ENCODE assay signal across 21 mouse cellular contexts in genomic region chr2:35328064-35328792, GRCm38 (mm10). TPM values are rescaled to one million over a fixed set of nuclear protein-coding genes. Genes with fewer than 3 reads are reported as not detected.
DNase-seq lines count a peak whose midpoint lies in the region; ATAC-seq and TF ChIP-seq lines count a peak whose summit lies in the region.
"Had no signal": no experiment of that assay in that cellular context is flagged by ENCODE, and none has a peak within 500 bp of the region (broad histone marks: within the 10 kb centered on the region; RNA-seq: fewer than 3 reads in every experiment).

No protein-coding gene starts in this region.

- no peak for DNase-seq in lung, postnatal 14 days
- DNase-seq in cerebellum, postnatal 25 days = peak; percentile 84 to 85
- no peak for DNase-seq in urinary bladder, adult 2 months (ENCODE audit: low spot score)
- no peak for DNase-seq in heart, postnatal 14 days
- DNase-seq: heart, adult 11 months; right cerebral cortex, adult 18-20 months; thymus, adult 2 months had no signal

- H3K4me1 ChIP-seq in lung, embryonic 15.5 days = peaks cover 25% of the 10 kb centered on the region; the same call in 1 of the 2 replicates
- H3K4me1 ChIP-seq in brown adipose tissue, adult 24 weeks (ENCODE audit: control insufficient read depth, insufficient read depth, insufficient read length, low read length) = peaks cover 22% of the 10 kb centered on the region
- H3K4me1 ChIP-seq in liver, embryonic 15.5 days (replicated peaks) = peaks cover 97% of the 10 kb centered on the region
- 0 out of 2 replicates have a peak, but pooled peaks cover 5% of the 10 kb centered on the region for H3K4me1 ChIP-seq in intestine, postnatal 0 days (replicated peaks; ENCODE audit: control insufficient read depth, insufficient read depth, low read length)
- H3K4me1 ChIP-seq: limb, embryonic 15.5 days had no signal

- no peaks in the 10 kb centered on the region for H3K9me3 ChIP-seq in lung, embryonic 15.5 days
- H3K9me3 ChIP-seq in liver, embryonic 15.5 days (replicated peaks) = no peaks in the 10 kb centered on the region
- H3K9me3 ChIP-seq in intestine, postnatal 0 days (ENCODE audit: control insufficient read depth) = no peaks in the 10 kb centered on the region
- H3K9me3 ChIP-seq: embryonic facial prominence, embryonic 10.5 days; forebrain, embryonic 10.5 days; hindbrain, embryonic 15.5 days; limb, embryonic 15.5 days; neural tube, embryonic 15.5 days had no signal

- intact Hi-C loops in heart, postnatal 14 days (cut with DNase I) = no loop called here

- no peak overlapping the region for H3K4me2 ChIP-seq in lung, embryonic 15.5 days
- H3K4me2 ChIP-seq in liver, embryonic 15.5 days = peak overlapping the region; percentile 72
- no peak overlapping the region for H3K4me2 ChIP-seq in intestine, postnatal 0 days (replicated peaks; ENCODE audit: low read depth)
- H3K4me2 ChIP-seq: hindbrain, embryonic 15.5 days; limb, embryonic 15.5 days; neural tube, embryonic 15.5 days had no signal

- no peak for ATAC-seq in lung, embryonic 15.5 days (ENCODE audit: borderline replicate concordance, extremely low read depth, low FRiP score, low TSS enrichment)
- peak; percentile 13; the same call in 1 of the 2 replicates for ATAC-seq in liver, embryonic 15.5 days (ENCODE audit: insufficient read depth)
- no peak for ATAC-seq in intestine, postnatal 0 days

- peak overlapping the region; percentile 23; the same call in 1 of the 2 replicates for H3K27ac ChIP-seq in lung, embryonic 15.5 days
- peak overlapping the region; percentile 54 for H3K27ac ChIP-seq in brown adipose tissue, adult 24 weeks (replicated peaks; ENCODE audit: low read depth, low read length)
- H3K27ac ChIP-seq in liver, embryonic 15.5 days (replicated peaks) = peak overlapping the region; percentile 96
- H3K27ac ChIP-seq in intestine, postnatal 0 days (ENCODE audit: low read depth, low read length) = no peak overlapping the region
- H3K27ac ChIP-seq: embryonic facial prominence, embryonic 10.5 days; forebrain, embryonic 10.5 days; hindbrain, embryonic 15.5 days; layer of hippocampus, adult 2 months; limb, embryonic 15.5 days; neural tube, embryonic 15.5 days had no signal

- H3K27me3 ChIP-seq in lung, embryonic 15.5 days = no peaks in the 10 kb centered on the region
- no peaks in the 10 kb centered on the region for H3K27me3 ChIP-seq in liver, embryonic 15.5 days
- no peaks in the 10 kb centered on the region for H3K27me3 ChIP-seq in intestine, postnatal 0 days (replicated peaks; ENCODE audit: control insufficient read depth, insufficient read depth, low read length)
- H3K27me3 ChIP-seq: hindbrain, embryonic 15.5 days; limb, embryonic 15.5 days; neural tube, embryonic 15.5 days had no signal

- H3K4me3 ChIP-seq in lung, embryonic 15.5 days = no peak overlapping the region
- H3K4me3 ChIP-seq in brown adipose tissue, adult 24 weeks (ENCODE audit: insufficient read depth, low read depth, low read length) = peak overlapping the region; percentile 19; the same call in 1 of the 2 replicates
- H3K4me3 ChIP-seq in liver, embryonic 15.5 days (replicated peaks) = peak overlapping the region; percentile 37
- no peak overlapping the region for H3K4me3 ChIP-seq in intestine, postnatal 0 days (ENCODE audit: low read depth, low read length)
- H3K4me3 ChIP-seq: embryonic facial prominence, embryonic 10.5 days; forebrain, embryonic 10.5 days; hindbrain, embryonic 15.5 days; layer of hippocampus, adult 2 months; limb, embryonic 15.5 days; neural tube, embryonic 15.5 days had no signal

- WGBS in lung, embryonic 15.5 days = 43% methylated on average over 11 of the region's 11 CpGs
- WGBS in liver, embryonic 15.5 days (ENCODE audit: insufficient replicate concordance) = 28% methylated on average over 11 of the region's 11 CpGs
- 44% methylated on average over 11 of the region's 11 CpGs for WGBS in intestine, postnatal 0 days

- no peak for TF ChIP-seq CTCF in intestine, postnatal 0 days (IDR thresholded peaks at IDR 0.05; ENCODE audit: low read depth)

- no peak overlapping the region for H3K9ac ChIP-seq in lung, embryonic 15.5 days
- H3K9ac ChIP-seq in liver, embryonic 15.5 days = peak overlapping the region; percentile 57
- no peak overlapping the region for H3K9ac ChIP-seq in intestine, postnatal 0 days (ENCODE audit: low read depth, low read length)
- H3K9ac ChIP-seq: hindbrain, embryonic 15.5 days; limb, embryonic 15.5 days; neural tube, embryonic 15.5 days had no signal

- no peaks in the 10 kb centered on the region for H3K36me3 ChIP-seq in lung, embryonic 15.5 days
- peaks cover 73% of the 10 kb centered on the region for H3K36me3 ChIP-seq in liver, embryonic 15.5 days (replicated peaks)
- peaks cover 6% of the 10 kb centered on the region; the same call in 1 of the 2 replicates for H3K36me3 ChIP-seq in intestine, postnatal 0 days (ENCODE audit: control insufficient read depth, insufficient read depth)
- H3K36me3 ChIP-seq: embryonic facial prominence, embryonic 10.5 days; forebrain, embryonic 10.5 days; hindbrain, embryonic 15.5 days; limb, embryonic 15.5 days; neural tube, embryonic 15.5 days had no signal

RNA-seq across cellular contexts. Expression of gene Stom, which starts 8.5 kb away (rescaled TPM):
- 50.6 and 53.4 TPM in 2 replicates for polyA plus RNA-seq in lung, embryonic 15.5 days (2015; fragmentation: Nextera tagmentation; extraction: Ambion mirVana)
- polyA plus RNA-seq in brown adipose tissue, adult 24 weeks (2012; ENCODE audit: insufficient read depth, insufficient read length, missing spikeins) = 230 and 257 TPM in 2 replicates
- 169 and 191 TPM in 2 replicates for polyA plus RNA-seq in liver, embryonic 15.5 days (2015; fragmentation: Nextera tagmentation; extraction: Ambion mirVana)
- 67.9 and 82.5 TPM in 2 replicates for polyA plus RNA-seq in urinary bladder, adult 2 months (2012; rRNA removed)
- 10 to 100 TPM; 65.0 to 72.0 TPM for total RNA-seq in heart, postnatal 14 days (2021)
- 39.9 and 45.6 TPM in 2 replicates for polyA plus RNA-seq in intestine, postnatal 0 days (2015; fragmentation: Nextera tagmentation; extraction: Ambion mirVana)

RNA-seq across cellular contexts. Expression of gene 4930568D16Rik, which starts 39.3 kb away (rescaled TPM):
- polyA plus RNA-seq in lung, embryonic 15.5 days (2015; fragmentation: Nextera tagmentation; extraction: Ambion mirVana) = not detected in 2 replicates
- not detected in 2 replicates for polyA plus RNA-seq in brown adipose tissue, adult 24 weeks (2012; ENCODE audit: insufficient read depth, insufficient read length, missing spikeins)
- not detected in 2 replicates for polyA plus RNA-seq in liver, embryonic 15.5 days (2015; fragmentation: Nextera tagmentation; extraction: Ambion mirVana)
- not detected in 2 replicates for polyA plus RNA-seq in urinary bladder, adult 2 months (2012; rRNA removed)
- total RNA-seq in heart, postnatal 14 days (2021) = not detected
- polyA plus RNA-seq in intestine, postnatal 0 days (2015; fragmentation: Nextera tagmentation; extraction: Ambion mirVana) = not detected in 2 replicates
- total RNA-seq: layer of hippocampus, adult 2 months; left cerebral cortex, adult 8-10 months; megakaryocyte-erythroid progenitor cell, adult 5-6 weeks; monocyte, adult 5-6 weeks had no signal
- polyA plus RNA-seq: embryonic facial prominence, embryonic 10.5 days; forebrain, embryonic 10.5 days; heart, postnatal 0 days; hindbrain, embryonic 15.5 days; limb, embryonic 15.5 days; neural tube, embryonic 15.5 days; thymus, adult 2 months had no signal

Comparison
In these comparisons a context has a peak if more than half of its experiments do, and no peak if none do; other contexts are left out.
1. H3K4me3 ChIP-seq: peak in brown adipose tissue, adult 24 weeks (single experiment) and liver, embryonic 15.5 days (single experiment); none in lung, embryonic 15.5 days (single experiment) and intestine, postnatal 0 days (single experiment).
2. DNase-seq: peak in cerebellum, postnatal 25 days (2 of 2); none in lung, postnatal 14 days (single experiment), urinary bladder, adult 2 months (single experiment) and heart, postnatal 14 days (0 of 2).